Mouse (Mus musculus) megakaryocyte progenitor cell, adult 5-6 weeks (primary cell): ENCODE measurements around the gene Tbc1d16. TPM values are rescaled to one million over a fixed set of nuclear protein-coding genes. Genes with fewer than 3 reads are reported as not detected.
"Not testable (repeated sequence)": the region's sequence is repeated elsewhere in the genome, so short reads cannot be mapped to it uniquely, and the experiment has no call there.

ENCODE experiments used
- ATAC-seq: replicated peaks from 2 replicates; pipeline ENCODE4 v1.8.0; 2016; ENCODE audit warnings: mild to moderate bottlenecking, moderate TSS enrichment, inconsistent platforms; ENCODE audit not compliant: poor library complexity
- total RNA-seq, 2 experiments: library from RNA; stranded (forward) in 1 of 2; stranded (reverse) in 1 of 2; fragments of 157-497, 149-512 nt in 1 of 2; fragments of 200-1000 nt in 1 of 2; gene quantifications; 2 replicates each; pipeline versions ENCODE4 v1.2.3 to v1.2.4; 2015 to 2017

The Tbc1d16 gene
- total RNA-seq (2015) (1.9 and 2.1 TPM in 2 replicates), total RNA-seq (2017) (2.1 and 3.0 TPM in 2 replicates)

- peak; percentile 82 for ATAC-seq
Observed at GRCm38 (mm10) chr11:119228091-119228781, at the start of gene Tbc1d16, which contains the start of gene Ccdc40. Gene Tbc1d16 (minus strand): TSS chr11:119228499. Gene Ccdc40 (plus strand): TSS chr11:119228572.

- ATAC-seq = peak; percentile 72
Observed at GRCm38 (mm10) chr11:119273186-119273930, 45.1 kb upstream of the Tbc1d16 start.

GRCm38 (mm10) chr11:119272492-119272891 lies 44.2 kb upstream of the Tbc1d16 start:
- not testable (repeated sequence) for ATAC-seq

GRCm38 (mm10) chr11:119268557-119269195 lies 40.4 kb upstream of the Tbc1d16 start:
- no peak for ATAC-seq

- ATAC-seq = peak; percentile 97
Observed at GRCm38 (mm10) chr11:119267768-119268556, 39.7 kb upstream of the Tbc1d16 start, which contains the start of gene Gaa. Gene Gaa (plus strand): TSS chr11:119267887.

GRCm38 (mm10) chr11:119267241-119267674 lies 39.0 kb upstream of the Tbc1d16 start:
- no peak for ATAC-seq

GRCm38 (mm10) chr11:119265811-119266210 lies 37.5 kb upstream of the Tbc1d16 start:
- no peak for ATAC-seq

- ATAC-seq = no peak
Observed at GRCm38 (mm10) chr11:119264413-119264812, 36.1 kb upstream of the Tbc1d16 start.

GRCm38 (mm10) chr11:119259977-119260376 lies 31.7 kb upstream of the Tbc1d16 start:
- no peak for ATAC-seq

- peak; percentile 85 for ATAC-seq
Observed at GRCm38 (mm10) chr11:119258572-119259322, 30.4 kb upstream of the Tbc1d16 start.

- no peak for ATAC-seq
Observed at GRCm38 (mm10) chr11:119258216-119258571, 29.9 kb upstream of the Tbc1d16 start.

GRCm38 (mm10) chr11:119256557-119256956 lies 28.3 kb upstream of the Tbc1d16 start:
- ATAC-seq = not testable (repeated sequence)

- peak; percentile 86 for ATAC-seq
Observed at GRCm38 (mm10) chr11:119252854-119253541, 24.7 kb upstream of the Tbc1d16 start.

- no peak for ATAC-seq
Observed at GRCm38 (mm10) chr11:119250998-119251397, 22.7 kb upstream of the Tbc1d16 start.

- ATAC-seq = peak; percentile 69
Observed at GRCm38 (mm10) chr11:119249011-119249410, 20.7 kb upstream of the Tbc1d16 start.

GRCm38 (mm10) chr11:119245543-119245942 lies 17.2 kb upstream of the Tbc1d16 start:
- ATAC-seq = not testable (repeated sequence)

- no peak for ATAC-seq
Observed at GRCm38 (mm10) chr11:119239480-119239879, 11.2 kb upstream of the Tbc1d16 start.

- ATAC-seq = peak; percentile 76
Observed at GRCm38 (mm10) chr11:119238305-119238721, 10.0 kb upstream of the Tbc1d16 start.

- ATAC-seq = peak; percentile 76
Observed at GRCm38 (mm10) chr11:119237568-119238304, 9.4 kb upstream of the Tbc1d16 start.
